Mouse (Mus musculus) neutrophil, adult 83 days (primary cell): ENCODE measurements around the gene Tmem254b. TPM values are rescaled to one million over a fixed set of nuclear protein-coding genes. Genes with fewer than 3 reads are reported as not detected.

Experiments used
- total RNA-seq, 2 experiments: library from RNA; stranded (reverse); gene quantifications; one replicate each; pipeline ENCODE4 v1.2.4; 2023

The Tmem254b gene
- 1 to 10 TPM; 4.8 to 9.7 TPM for total RNA-seq

DNA sequence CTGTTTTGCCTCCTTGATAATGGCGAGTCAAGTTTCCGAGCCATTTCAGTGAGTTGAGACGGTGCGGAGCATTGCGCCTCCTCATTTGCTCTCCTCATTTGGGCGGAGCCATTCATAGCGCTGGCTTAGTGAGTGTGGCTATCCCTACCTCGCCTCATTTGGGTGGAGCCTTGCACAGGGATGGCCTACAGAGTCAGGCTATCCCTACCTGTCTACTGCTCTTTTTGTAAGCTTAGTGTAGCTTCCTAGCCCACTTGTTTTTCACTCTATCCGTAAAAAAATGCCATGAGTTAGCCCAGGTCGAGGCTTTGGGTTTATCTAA lies at the start of gene Tmem254b:
Tmem254b (minus strand) TSS at position 116 of the 322 bp plus-strand sequence.

DNA sequence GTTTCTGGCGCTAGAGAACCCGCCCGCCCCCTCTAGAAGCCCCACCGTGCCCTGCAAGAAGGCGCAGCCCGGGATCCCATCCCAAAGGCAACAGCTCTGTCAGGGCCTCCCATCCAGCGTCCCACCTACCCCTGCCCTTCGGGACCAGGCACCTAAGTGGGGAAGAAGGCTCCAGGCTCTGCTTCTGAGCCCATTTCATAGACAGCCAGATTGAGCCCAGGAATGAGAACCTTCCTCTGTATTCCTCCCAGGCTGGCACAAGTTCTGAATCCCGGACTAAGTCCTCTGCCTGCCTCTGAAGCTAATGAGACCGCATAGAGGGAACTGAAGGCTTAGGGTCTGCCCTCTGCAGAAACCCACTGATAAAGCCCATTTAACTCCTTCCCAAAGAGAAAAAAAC lies 24.5 kb downstream of the Tmem254b start, which contains the start of gene Plac9b:
Plac9b (minus strand) TSS at position 101 of the 400 bp plus-strand sequence.

Other genes starting within 250 kb of the Tmem254b start
- not detected for gene Duxbl1, start 228.5 kb downstream of the Tmem254b start, total RNA-seq
- not detected for gene Gm9780, start 164.3 kb downstream of the Tmem254b start, total RNA-seq
- gene Tmem254c, start 139.7 kb downstream of the Tmem254b start, total RNA-seq, result 1 to 10 TPM; 5.0 to 9.3 TPM
- gene Cphx2, start 125.5 kb downstream of the Tmem254b start, total RNA-seq, result not detected
- gene Cphx3, start 124.7 kb downstream of the Tmem254b start, total RNA-seq, result not detected
- not detected for gene Duxbl2, start 88.7 kb downstream of the Tmem254b start, total RNA-seq
- gene Plac9b, start 24.6 kb downstream of the Tmem254b start, total RNA-seq, result not detected
- gene Duxbl3, start 50.9 kb upstream of the Tmem254b start, total RNA-seq, result not detected